Mouse (Mus musculus): ENCODE data around the gene Cyp21a1. TPM values are rescaled to one million over a fixed set of nuclear protein-coding genes. Genes with fewer than 3 reads are reported as not detected.

Gene Cyp21a1
- polyA plus RNA-seq, 1 experiment from 2014 or later = not detected

Small RNA genes lying within 50 kb of the gene (microRNA-seq; reads per million reads assigned to microRNA genes)
- gene Gm27471 (not detected), gene Mir6970 (not detected), gene Mir6971 (0.70 reads per million)

Other genes starting within 250 kb of the Cyp21a1 start
- 4.8 and 5.3 TPM in 2 replicates for gene Notch4, start 240.3 kb downstream of the Cyp21a1 start, polyA plus RNA-seq (2015; fragmentation: Nextera tagmentation; extraction: Ambion mirVana)
- 4.0 and 5.8 TPM in 2 replicates for gene Gpsm3, start 214.8 kb downstream of the Cyp21a1 start, polyA plus RNA-seq (2015; fragmentation: Nextera tagmentation; extraction: Ambion mirVana)
- 17.6 and 18.9 TPM in 2 replicates for gene Pbx2, start 213.3 kb downstream of the Cyp21a1 start, polyA plus RNA-seq (2015; fragmentation: Nextera tagmentation; extraction: Ambion mirVana)
- gene Ager, start 206.7 kb downstream of the Cyp21a1 start, polyA plus RNA-seq (2015; fragmentation: Nextera tagmentation; extraction: Ambion mirVana) = 3.5 TPM in 2 replicates
- 133 and 135 TPM in 2 replicates for gene Rnf5, start 200.9 kb downstream of the Cyp21a1 start, polyA plus RNA-seq (2015; fragmentation: Nextera tagmentation; extraction: Ambion mirVana)
- gene Agpat1, start 200.3 kb downstream of the Cyp21a1 start, polyA plus RNA-seq (2015; fragmentation: Nextera tagmentation; extraction: Ambion mirVana) = 52.9 and 58.4 TPM in 2 replicates
- 6.6 and 7.3 TPM in 2 replicates for gene Egfl8, start 188.6 kb downstream of the Cyp21a1 start, polyA plus RNA-seq (2015; fragmentation: Nextera tagmentation; extraction: Ambion mirVana)
- gene Ppt2, start 176.1 kb downstream of the Cyp21a1 start, polyA plus RNA-seq (2015; fragmentation: Nextera tagmentation; extraction: Ambion mirVana) = 22.8 and 24.4 TPM in 2 replicates
- gene Prrt1, start 175.0 kb downstream of the Cyp21a1 start, polyA plus RNA-seq (2015; fragmentation: Nextera tagmentation; extraction: Ambion mirVana) = 0.25 and 0.40 TPM in 2 replicates
- gene Fkbpl, start 159.8 kb downstream of the Cyp21a1 start, polyA plus RNA-seq (2015; fragmentation: Nextera tagmentation; extraction: Ambion mirVana) = 16.5 and 18.8 TPM in 2 replicates
- gene Atf6b, start 157.4 kb downstream of the Cyp21a1 start, polyA plus RNA-seq (2015; fragmentation: Nextera tagmentation; extraction: Ambion mirVana) = 97.6 and 99.6 TPM in 2 replicates
- gene Tnxb, start 134.0 kb downstream of the Cyp21a1 start, polyA plus RNA-seq (2015; fragmentation: Nextera tagmentation; extraction: Ambion mirVana) = 0.09 TPM in 2 replicates
- 0.06 and 0.17 TPM in 2 replicates for gene C4b, start 60.7 kb downstream of the Cyp21a1 start, polyA plus RNA-seq (2015; fragmentation: Nextera tagmentation; extraction: Ambion mirVana)
- 28.2 and 28.7 TPM in 2 replicates for gene Stk19, start 32.4 kb upstream of the Cyp21a1 start, polyA plus RNA-seq (2015; fragmentation: Nextera tagmentation; extraction: Ambion mirVana)
- 62.8 and 74.3 TPM in 2 replicates for gene Dxo, start 32.5 kb upstream of the Cyp21a1 start, polyA plus RNA-seq (2015; fragmentation: Nextera tagmentation; extraction: Ambion mirVana)
- gene Skiv2l, start 45.6 kb upstream of the Cyp21a1 start, polyA plus RNA-seq (2015; fragmentation: Nextera tagmentation; extraction: Ambion mirVana) = 54.0 and 55.2 TPM in 2 replicates
- 114 and 126 TPM in 2 replicates for gene Nelfe, start 45.8 kb upstream of the Cyp21a1 start, polyA plus RNA-seq (2015; fragmentation: Nextera tagmentation; extraction: Ambion mirVana)
- gene Cfb, start 58.0 kb upstream of the Cyp21a1 start, polyA plus RNA-seq (2015; fragmentation: Nextera tagmentation; extraction: Ambion mirVana) = 1.9 and 2.0 TPM in 2 replicates
- 5.4 TPM in 2 replicates for gene Zbtb12, start 74.9 kb upstream of the Cyp21a1 start, polyA plus RNA-seq (2015; fragmentation: Nextera tagmentation; extraction: Ambion mirVana)
- not detected in 2 replicates for gene Gm20547, start 77.5 kb upstream of the Cyp21a1 start, polyA plus RNA-seq (2015; fragmentation: Nextera tagmentation; extraction: Ambion mirVana)
- 1.6 and 2.4 TPM in 2 replicates for gene C2, start 93.7 kb upstream of the Cyp21a1 start, polyA plus RNA-seq (2015; fragmentation: Nextera tagmentation; extraction: Ambion mirVana)
- 97.0 and 103 TPM in 2 replicates for gene Ehmt2, start 93.9 kb upstream of the Cyp21a1 start, polyA plus RNA-seq (2015; fragmentation: Nextera tagmentation; extraction: Ambion mirVana)
- 0.14 TPM in 1 of 2 replicates, not detected in the other for gene Slc44a4, start 109.9 kb upstream of the Cyp21a1 start, polyA plus RNA-seq (2015; fragmentation: Nextera tagmentation; extraction: Ambion mirVana)
- gene Neu1, start 126.7 kb upstream of the Cyp21a1 start, polyA plus RNA-seq (2015; fragmentation: Nextera tagmentation; extraction: Ambion mirVana) = 20.0 and 21.0 TPM in 2 replicates
- gene Hspa1b, start 154.7 kb upstream of the Cyp21a1 start, polyA plus RNA-seq (2015; fragmentation: Nextera tagmentation; extraction: Ambion mirVana) = 0.32 and 0.43 TPM in 2 replicates
- not detected in 2 replicates for gene Gm20481, start 165.4 kb upstream of the Cyp21a1 start, polyA plus RNA-seq (2015; fragmentation: Nextera tagmentation; extraction: Ambion mirVana)
- 3.7 and 4.4 TPM in 2 replicates for gene Hspa1a, start 167.6 kb upstream of the Cyp21a1 start, polyA plus RNA-seq (2015; fragmentation: Nextera tagmentation; extraction: Ambion mirVana)
- 0.49 and 0.81 TPM in 2 replicates for gene Hspa1l, start 168.1 kb upstream of the Cyp21a1 start, polyA plus RNA-seq (2015; fragmentation: Nextera tagmentation; extraction: Ambion mirVana)
- gene Lsm2, start 177.3 kb upstream of the Cyp21a1 start, polyA plus RNA-seq (2015; fragmentation: Nextera tagmentation; extraction: Ambion mirVana) = 196 and 200 TPM in 2 replicates
- gene Vars, start 196.4 kb upstream of the Cyp21a1 start, polyA plus RNA-seq (2015; fragmentation: Nextera tagmentation; extraction: Ambion mirVana) = 102 and 110 TPM in 2 replicates
- 0.17 TPM in 2 replicates for gene Vwa7, start 212.0 kb upstream of the Cyp21a1 start, polyA plus RNA-seq (2015; fragmentation: Nextera tagmentation; extraction: Ambion mirVana)
- 7.2 and 8.2 TPM in 2 replicates for gene Sapcd1, start 223.5 kb upstream of the Cyp21a1 start, polyA plus RNA-seq (2015; fragmentation: Nextera tagmentation; extraction: Ambion mirVana)
- gene Msh5, start 242.2 kb upstream of the Cyp21a1 start, polyA plus RNA-seq (2015; fragmentation: Nextera tagmentation; extraction: Ambion mirVana) = 2.6 and 4.6 TPM in 2 replicates
- 247 and 266 TPM in 2 replicates for gene Clic1, start 245.4 kb upstream of the Cyp21a1 start, polyA plus RNA-seq (2015; fragmentation: Nextera tagmentation; extraction: Ambion mirVana)

Data from limb, embryonic 13.5 days (tissue).